Mouse (Mus musculus) fibroblast of lung, adult 2 months (primary cell): ENCODE results near the gene Qrsl1.
A peak's percentile ranks its signal among the peaks of the same experiment; 100 is the strongest.
"Not testable (repeated sequence)": the region's sequence is repeated elsewhere in the genome, so short reads cannot be mapped to it uniquely, and the experiment has no call there.

Experiments used
- DNase-seq: peaks from one replicate; pipeline ENCODE4 v3.0.0-alpha.2; 2011; ENCODE audit warnings: low read depth

The Qrsl1 gene

DNA sequence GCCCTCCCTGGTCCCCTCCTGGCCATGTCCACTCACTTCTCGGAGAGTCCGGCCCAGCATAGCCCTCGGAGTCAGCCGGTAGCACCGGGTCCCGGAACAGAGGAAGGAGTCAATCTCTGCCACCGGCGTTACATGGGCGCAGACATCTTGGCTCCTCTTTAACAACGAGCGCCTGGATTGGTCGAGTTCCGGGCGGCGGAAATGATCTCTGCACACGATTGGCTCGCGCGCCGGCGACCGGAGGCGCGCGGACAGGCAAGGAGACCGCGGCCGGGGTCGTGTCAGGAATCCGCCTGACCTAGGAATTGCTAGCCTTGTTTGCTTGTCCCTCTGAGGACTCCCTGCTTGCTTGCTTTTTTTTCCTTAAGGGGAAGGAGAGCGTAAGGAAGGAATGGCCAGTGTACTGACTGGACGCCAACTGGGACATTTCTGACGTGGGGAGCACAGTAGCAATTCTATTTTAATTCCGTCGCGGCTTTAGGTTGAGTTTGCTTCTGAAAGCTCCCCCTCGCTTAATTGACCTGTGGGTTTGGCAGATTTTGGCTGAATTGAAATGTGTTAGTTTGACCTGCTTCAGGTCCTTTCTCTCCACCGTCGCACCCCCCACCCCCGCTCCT, at the start of gene Qrsl1, which contains the start of gene Rtn4ip1:
Gene Qrsl1, minus strand, starts transcription at position 168 of the 617 bp plus-strand sequence.
Gene Rtn4ip1, plus strand, starts transcription at position 230 of the 617 bp plus-strand sequence.
- peak; percentile 74 for DNase-seq

DNA sequence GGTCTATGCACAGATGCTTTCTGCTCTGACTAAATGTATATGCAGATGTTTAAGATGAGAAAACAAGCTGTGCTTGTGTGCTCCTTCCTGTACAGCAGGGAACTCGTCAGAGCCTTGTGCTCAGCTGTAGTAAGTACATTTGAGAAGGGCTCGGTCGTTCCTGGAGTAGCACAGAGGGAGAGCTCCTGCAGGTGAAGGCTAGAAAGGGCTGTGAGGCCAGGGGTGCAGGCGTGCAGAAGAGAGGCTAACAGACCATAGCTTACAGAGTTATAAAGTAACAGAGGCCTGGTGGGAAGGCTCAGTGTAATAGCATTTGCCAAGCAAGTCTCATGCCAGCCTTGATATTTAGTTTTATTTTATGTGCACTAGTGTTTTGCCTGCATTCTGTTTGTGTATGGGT, 43.9 kb upstream of the Qrsl1 start:
- no peak for DNase-seq

DNA sequence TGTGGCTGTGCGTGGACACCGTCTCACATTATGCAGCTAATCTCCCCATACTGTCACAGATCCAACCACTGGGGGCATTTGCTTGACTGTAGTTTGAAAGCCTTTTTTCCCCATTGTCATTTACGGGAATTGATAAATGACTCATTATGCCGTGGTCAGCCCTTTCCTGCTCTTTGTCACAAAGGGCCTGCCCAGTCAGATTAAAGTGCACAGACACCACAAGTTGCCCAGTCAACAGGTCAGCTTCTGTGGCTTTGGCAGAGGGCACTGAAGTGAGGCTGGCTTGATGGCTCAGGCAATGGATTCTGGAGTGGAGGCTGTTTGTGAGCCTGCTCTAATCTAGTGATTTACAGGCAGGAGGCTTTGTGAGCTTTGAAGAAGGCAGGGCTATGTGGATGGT, 42.2 kb upstream of the Qrsl1 start:
- DNase-seq = peak; percentile 42

DNA sequence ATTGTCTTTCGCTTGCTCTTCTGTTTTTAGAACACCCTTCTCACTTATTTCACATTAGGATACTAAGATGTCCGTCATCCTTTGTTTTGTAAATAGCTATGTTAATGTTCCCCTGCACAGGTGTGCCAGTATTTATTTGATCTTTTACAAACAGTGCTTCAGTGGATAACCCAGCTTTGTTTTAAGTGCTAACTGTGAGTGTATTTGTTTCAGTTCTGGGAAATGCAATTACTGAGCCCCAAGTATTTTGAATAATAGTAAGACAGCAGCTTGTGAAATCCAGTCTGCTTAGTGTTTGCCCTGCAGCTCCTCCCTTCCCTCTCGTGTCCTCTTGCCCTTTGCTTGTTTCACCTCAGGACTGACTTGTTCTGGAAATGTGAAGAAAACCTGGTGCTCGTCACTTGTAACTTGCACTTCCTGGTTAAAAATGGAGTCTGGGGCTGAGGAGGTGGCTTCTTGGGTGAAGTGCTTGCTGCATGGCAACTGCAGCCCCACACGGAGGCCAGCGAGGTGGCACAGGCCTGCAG, 37.7 kb upstream of the Qrsl1 start:
- DNase-seq = no peak

DNA sequence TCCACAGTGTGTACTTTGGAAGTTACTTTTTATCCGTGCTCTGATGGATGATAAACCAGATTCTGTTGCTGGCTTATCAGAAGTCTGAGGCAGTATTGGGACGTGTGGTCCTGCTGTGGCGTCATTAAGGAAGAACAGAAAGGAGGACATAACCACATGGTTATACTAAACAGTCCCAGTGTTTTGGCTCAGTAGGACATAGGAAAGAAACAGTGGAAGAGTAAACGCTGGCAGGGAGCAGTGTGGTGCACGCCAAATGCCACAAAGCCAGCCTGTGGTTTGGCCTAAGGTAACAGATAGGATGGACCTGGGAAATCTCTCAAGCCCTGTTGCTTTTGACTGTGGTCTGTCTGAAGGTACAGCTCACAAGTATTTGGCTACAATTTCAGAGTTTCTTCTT, 27.1 kb upstream of the Qrsl1 start:
- DNase-seq = no peak

DNA sequence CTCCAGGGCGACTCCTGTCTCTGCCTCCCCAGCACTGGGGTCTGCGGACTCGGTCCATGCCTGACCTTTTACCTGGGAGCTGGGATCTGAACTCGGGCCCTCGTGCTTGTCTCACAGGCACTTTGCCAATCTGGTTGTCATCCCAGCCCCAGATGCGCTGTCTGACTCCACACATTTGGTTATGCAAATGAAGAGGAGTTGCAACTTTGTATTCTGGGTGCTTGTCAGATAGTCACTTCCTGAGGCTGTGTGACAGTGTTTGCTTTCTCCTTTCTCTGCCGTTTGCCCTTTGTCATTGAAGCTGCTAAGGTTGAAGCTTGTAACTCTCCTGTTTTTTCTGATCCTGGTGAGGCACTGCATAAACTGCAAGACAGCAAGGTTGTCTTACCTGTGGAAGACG, 26.2 kb upstream of the Qrsl1 start:
- no peak for DNase-seq

DNA sequence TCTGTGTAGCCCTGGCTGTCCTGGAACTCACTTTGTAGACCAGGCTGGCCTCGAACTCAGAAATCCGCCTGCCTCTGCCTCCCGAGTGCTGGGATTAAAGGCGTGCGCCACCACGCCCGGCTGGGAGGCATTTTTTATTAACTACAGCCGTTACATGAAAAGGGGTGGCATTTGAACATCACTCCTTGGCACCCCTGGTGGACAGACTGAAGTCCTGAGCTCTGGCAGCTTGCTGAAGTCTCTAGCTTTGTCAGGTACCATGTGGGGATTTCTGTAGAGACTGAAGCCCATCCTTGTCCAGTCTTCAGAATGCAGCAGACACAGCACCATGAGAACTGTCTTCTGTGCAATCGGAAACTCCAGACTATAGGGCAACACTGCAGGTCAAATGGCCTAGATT, 24.2 kb upstream of the Qrsl1 start:
- DNase-seq = not testable (repeated sequence)

DNA sequence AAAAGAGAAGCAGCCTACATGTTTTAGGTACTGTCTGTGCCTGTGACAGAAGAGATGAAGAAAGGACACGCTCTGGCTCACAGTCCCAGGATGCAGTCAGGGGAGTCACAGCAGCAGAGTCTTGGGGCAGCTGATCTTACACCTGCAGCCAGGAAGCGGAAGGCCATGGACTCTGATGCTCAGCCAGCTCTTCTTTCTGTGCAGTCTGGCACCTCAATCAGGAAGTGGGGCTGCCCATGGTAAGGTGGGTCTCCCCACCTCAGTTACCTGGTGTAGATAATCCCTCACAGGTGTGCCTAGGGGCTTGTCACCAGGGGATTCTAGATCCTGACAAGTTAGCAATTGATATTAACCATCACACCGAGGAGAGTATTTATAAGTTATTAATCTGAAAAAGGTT, 21.6 kb upstream of the Qrsl1 start:
- DNase-seq = no peak

DNA sequence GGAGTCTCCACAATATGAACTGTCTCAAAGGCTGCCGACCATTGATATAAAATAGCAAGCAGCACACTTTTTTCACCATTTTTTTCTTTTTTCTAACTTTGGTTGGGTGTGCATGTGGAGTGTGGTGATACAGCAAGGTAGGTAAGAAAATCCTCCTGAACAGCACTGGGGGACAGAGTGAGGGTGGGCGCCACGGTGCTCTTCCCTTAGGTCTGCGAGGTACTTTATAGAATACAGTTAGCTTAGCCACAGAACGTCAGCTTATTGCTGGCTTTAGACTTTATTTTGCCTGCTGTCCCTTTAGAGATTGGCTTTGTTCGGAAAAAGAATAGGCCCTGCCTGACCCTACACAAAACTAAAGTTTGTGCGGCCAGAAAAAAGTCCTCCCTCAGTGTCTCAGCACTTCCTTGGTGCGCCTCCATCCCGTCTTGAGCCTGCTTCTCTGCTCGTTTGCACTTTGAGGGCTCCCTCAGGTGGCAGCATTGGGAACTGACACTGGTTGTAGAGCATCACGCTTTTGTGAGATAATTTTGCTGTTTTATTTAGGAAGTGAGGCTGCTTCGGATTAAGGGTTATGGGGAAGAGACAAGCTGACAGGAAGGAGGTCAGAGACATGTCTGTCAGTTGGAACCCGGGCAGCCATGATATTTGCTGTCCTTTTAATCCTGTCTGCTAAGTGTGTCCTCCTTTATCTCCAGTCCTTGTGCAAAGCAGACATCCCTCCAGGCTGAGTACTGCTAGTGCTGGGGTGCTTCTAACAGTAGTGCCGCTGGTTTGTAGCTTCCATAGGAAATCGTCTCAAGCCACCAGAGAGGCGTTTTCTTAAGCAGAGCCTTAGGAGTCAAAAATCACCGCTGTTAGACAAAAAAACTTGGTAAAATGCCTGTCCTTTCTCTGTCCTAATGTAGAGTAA, 17.4 kb upstream of the Qrsl1 start:
- DNase-seq = peak; percentile 44

DNA sequence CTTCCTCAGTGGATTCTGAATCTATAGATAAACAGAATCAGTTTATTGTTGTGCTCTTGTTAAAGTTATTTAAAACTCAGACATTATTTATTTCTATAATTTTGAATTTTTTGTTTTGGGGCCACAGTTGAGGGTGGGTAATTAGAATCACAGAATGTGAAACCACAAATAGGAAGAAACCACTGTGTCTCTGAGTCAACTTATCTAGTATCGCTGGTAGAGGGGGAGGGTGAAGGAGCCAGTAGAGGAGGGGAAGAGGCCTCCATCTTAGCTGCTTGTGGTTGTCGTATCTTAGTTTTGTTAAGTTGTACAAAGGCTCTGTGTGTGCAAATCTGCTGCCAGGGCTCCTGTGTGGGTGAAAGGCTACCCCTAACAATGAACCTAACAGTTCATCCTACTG, 15.2 kb upstream of the Qrsl1 start:
- DNase-seq = no peak

DNA sequence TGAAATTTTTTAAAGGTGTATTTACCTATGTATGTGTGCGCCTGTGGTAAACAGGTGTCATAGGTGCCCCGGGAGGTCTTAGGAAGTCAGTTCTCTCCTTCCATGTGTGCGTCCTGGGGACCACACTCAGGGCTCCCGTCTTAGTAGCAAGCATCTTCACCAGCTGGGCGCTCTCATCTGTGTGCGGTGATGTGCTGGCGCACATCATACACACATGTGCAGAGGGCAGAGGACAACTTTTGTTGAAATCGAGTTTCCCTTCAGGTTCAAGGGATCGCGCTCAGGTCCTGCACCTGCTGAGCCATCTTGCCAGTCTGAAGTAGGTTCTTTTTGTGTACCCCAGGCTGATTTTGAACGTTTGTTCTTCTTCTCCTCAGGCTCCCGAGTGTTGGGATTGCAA, 14.6 kb upstream of the Qrsl1 start:
- no peak for DNase-seq

DNA sequence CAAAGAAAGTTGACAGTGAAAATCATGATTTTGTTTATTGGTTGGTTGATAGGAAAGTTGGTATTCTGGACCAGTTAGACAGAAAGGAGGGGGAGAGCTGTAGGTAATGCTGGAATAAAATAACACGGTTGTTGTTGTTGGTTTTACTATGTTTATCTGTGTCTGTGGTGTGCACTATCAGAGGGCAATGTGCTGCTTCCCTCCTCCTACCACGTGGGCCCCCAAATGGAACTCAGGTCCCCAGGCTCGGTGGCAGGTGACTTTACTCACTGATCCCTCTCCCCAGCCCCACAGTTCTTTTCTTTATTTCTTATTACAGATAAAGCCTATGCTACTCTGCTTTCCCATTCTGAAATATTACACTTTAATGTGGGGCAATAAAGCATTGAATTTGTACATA, 10.7 kb upstream of the Qrsl1 start:
- DNase-seq = no peak

DNA sequence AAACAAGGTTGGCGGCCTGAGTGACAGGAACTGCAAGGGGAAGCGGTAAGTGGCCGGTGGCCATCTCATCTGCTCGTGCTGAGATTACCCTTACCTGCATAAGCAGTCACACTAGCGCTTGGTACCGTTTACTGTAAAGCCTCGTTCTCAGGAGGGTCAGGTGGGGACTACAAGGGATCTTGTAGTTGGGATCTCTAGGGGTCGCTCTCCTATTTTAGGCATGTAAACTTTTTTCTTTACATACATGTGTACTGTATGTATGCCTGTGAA, 9.3 kb upstream of the Qrsl1 start:
- no peak for DNase-seq

DNA sequence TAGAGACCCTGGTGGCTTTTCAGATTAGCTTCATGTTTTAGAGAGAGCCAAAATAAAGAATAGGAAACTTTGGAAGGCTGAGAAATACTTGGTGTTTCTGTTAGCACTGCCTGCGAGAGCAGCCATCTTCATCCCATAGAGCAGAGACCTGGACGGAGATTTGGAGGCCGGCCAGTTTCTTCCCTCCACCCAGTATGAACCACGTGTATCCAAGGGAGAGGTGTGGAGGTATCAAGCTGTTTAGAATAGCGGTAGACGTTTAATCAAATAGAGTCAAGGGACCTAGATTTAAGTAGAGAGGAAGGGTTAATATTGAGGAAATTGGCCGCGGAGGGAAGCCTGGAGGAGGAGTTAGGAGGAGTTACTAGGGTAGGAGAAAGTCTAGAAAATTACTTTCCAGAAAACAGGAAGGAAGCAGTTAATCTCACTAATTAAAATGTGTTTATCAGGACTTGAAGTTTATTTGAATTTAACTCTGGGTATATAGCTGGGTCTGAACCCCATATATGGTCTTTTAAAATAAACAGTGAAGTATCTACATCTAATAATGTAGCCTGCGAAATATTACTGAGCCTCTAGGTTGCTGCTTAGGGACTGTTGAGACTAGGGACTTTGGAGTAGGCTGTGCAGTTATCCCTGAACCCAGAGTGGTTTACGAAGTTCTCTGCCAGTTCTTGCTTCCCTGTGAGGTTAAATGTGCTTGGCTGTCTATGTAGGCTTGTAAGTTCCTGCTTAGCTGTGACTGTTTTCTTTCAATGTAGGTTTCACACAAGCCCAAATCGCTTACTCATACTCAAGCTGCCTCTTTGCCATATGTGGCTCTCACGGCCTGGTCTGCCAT, 8.7 kb upstream of the Qrsl1 start:
- DNase-seq = no peak

DNA sequence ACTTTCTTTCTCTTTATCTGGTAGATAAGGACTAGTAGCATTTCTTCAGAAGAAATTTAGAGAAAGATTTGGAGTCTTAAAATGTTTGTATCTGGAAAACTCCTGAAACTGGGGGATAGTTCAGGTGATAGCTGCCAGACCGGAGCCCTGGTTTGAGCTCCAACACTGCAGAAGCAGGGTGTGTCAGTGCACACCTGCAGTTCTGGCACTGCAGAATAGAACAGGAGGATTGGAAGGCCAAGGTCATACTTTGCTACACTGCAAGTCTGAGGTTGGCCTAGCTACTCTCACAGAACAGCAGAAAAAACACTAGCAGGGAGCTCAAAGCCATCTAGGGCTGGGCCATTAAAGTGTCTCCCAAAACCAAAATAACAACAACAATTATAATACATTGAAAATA, 3.0 kb upstream of the Qrsl1 start:
- DNase-seq = no peak

DNA sequence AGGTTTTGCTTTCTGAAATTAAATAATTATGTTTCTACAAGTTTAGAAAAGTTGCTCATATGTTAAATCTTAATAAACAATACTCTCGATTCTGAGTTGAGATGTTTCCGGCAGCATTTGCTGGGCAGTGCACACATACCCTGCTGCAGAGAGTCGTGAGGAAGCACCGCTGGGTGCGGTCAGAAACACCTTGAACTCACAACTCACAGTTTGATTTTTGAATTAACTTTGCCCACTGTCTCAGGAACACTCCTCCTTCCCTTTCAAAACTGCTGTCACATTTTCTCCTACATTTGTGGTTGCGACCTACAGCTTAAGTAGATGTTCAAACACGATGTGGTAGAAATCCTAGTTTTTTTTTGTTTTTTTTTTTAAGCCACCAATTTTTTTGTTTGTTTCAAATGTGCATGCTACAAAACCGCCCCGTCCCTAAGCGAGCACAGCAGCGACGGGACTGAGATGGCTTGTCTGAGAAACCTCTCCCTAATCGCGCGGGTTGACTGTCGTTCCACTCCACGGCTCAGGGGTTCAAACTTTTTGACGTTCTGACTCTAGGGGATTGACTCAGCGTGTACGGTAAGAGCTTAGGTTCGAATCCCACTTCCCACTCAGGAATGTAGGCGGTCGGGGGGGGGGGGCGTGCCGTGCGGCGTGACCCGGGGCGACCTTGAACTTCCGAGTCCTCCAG, 518 bp downstream of the Qrsl1 start:
- DNase-seq = peak; percentile 10

DNA sequence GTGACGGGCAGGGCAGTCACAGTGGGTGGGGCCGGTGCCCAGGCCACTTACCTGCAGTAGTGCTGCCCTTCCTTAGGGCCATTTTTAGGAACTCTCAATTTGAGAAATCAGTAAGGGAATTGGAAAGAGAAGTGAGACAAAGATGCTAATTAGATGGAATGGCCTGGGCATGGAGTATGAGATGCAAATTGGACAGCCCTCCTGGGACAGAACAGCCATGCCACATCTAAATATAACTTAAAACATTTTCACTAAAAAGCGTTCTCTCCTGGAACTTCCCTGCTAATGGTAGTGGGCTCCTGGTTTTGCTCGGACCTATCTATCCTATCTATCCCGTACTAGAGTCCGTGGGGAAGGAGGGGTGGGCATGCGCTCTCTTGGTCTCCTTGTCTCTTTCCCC, 3.3 kb downstream of the Qrsl1 start:
- DNase-seq = no peak

DNA sequence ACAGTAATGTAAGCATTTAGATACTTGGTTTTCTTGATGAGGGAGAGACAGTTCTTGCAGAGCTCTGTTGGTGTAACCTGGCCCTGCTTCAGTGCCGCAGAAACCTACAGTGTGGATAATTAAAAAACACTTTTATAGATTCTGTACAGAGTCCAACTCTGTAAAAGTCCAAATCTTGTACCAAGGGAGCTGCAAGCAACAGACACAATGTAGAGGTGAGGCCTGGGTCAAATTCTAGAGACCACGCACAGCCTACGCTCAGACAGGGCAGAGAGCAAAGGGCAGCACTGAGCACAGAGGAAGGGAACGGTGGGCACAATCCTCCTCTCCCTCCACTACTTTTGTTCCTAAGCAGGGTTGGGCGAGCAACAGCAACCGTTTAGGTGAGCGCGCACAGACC, 5.5 kb downstream of the Qrsl1 start:
- DNase-seq = no peak

DNA sequence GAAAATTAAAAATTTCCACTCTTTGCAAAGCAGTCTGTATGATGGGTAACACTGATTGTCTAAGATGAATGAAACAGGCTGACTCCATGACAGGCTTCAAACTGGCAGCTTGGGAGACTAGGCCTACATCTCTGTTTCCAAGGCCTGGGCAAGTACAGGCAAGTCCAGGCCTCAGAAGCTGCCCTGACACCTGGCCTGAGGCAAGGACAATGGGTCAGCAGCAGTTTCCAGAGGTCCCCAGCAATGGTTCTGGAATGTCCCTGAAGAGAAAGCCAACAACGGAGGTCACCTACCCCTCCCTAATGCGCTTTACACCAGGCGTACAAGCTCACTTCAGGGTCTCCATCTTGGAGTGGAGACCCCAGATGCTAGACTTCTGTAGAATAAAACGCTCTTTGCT, 8.6 kb downstream of the Qrsl1 start:
- DNase-seq = no peak

DNA sequence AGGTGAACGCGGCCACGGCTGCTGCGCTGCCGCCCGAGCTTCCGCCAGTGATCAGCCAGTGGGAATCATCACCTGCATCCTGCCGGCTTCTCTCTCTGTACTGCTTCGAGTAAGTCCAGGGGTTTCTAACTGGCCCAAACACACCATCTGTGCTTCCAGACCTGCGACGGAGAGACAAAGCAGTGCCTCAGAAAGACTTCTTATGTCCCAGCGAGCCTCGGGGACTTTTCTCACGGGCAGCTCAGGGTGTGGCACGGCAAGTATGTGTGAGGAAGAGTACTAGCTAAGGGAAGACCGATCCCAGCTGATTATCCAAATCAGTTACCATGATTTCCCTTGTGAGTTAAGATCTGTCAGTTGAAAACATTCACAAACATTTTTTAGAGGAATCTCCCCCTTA, 12.6 kb downstream of the Qrsl1 start:
- no peak for DNase-seq

DNA sequence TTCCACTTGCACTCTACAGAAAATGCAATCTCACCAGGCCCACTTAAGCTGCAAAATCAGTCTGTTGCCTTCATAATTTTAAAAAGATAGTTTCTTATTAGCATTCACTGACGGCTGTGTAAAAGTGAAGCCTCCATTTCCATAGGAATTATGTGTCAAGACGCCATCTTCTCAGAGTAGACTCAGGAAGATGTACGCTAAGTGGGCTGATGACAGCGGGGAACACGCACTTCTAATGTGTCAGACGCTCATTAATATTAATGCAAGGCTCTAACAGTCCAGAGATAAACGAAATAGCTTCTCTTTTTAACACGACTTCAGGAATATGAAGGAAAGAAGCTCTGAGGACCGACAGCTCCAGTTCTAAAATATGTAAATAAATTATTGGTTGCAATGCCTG, 13.9 kb downstream of the Qrsl1 start:
- DNase-seq = no peak

DNA sequence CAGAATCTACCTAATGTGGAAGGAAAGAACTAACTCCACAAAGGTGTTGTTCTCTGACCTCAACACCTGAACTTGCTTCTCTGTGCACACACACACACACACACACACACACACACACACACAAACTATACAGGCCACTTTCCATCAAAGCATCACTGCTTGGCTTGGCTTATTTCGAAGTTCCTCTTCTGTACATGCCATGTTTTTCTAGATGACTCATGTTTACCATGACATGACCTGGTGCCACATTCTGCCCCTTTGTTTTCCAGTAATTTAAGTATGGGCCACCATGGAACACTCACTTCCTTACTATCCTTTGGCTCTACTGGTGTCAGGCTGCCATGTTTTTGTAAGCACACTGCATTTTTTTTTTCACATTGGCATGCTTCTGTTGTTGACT, 30.1 kb downstream of the Qrsl1 start:
- DNase-seq = no peak
